Mouse (Mus musculus): ENCODE results near the gene Kbtbd8.

DNA sequence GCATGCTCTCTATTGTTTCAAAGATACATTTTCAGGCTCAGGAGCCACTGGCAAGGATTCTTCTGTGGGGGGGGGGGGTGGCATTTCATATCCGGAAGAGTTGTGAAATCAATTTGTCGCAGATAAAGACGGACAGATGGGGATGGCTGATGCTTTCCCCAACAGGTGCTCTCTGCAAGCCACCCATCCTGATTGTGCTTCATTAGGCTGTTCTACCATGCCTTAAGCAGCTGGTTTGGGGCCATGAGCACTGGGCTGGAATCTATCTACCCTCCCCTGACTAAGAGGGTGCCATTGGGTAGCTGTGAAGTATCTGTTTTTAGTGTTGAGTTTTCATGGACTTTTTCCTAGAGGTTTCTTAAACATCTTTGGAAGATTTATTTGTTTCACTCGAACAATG is 33.8 kb downstream of the Kbtbd8 start:
- TF ChIP-seq CTCF (IDR thresholded peaks at IDR 0.05; ENCODE audit: extremely low read depth, insufficient read depth, low read length): no peak
- TF ChIP-seq POLR2A (IDR thresholded peaks at IDR 0.05; ENCODE audit: extremely low read depth, insufficient read depth, low read length): no peak
